Mouse (Mus musculus): ENCODE results near the gene Slc16a7.

DNA sequence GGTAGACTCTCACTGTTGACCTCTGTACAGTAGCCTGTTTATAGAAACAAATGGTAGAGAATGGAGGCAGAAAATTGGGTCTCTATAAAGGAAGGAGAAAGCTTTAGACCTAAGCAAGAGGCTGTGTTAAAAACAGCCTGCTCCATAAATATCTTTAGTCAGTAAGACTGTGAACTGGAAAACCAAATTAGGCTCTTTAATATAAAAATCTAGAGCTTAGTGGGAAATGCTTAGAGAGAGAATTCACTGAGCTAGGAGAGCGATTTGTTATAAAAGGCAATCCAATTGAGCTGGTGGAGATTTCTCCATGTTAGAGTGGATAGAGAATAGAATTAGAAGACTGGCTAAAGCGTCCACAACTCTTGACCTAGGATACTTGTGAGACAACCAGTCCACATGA lies 211.5 kb downstream of the Slc16a7 start:
- TF ChIP-seq CHD2 (IDR thresholded peaks at IDR 0.05; ENCODE audit: low read depth, low read length) = no peak
- no peak for TF ChIP-seq ZC3H11A (IDR thresholded peaks at IDR 0.05; ENCODE audit: borderline replicate concordance, low read depth, low read length)
- TF ChIP-seq ZNF384 (IDR thresholded peaks at IDR 0.05; ENCODE audit: low read depth, low read length) = no peak
- TF ChIP-seq MAFK (IDR thresholded peaks at IDR 0.05; ENCODE audit: insufficient read depth, low read depth, low read length) = no peak
- TF ChIP-seq HCFC1 (IDR thresholded peaks at IDR 0.05; ENCODE audit: borderline replicate concordance, insufficient read depth, low read length) = no peak

Data from ES-E14 (cell line).